Comparison of ENCODE assay signal across 29 mouse cellular contexts in genomic region chr14:8993421-8993820, GRCm38 (mm10).
A peak's percentile ranks its signal among the peaks of the same experiment; 100 is the strongest.
DNase-seq lines count a peak whose midpoint lies in the region; ATAC-seq and TF ChIP-seq lines count a peak whose summit lies in the region.
"Had no signal": no experiment of that assay in that cellular context is flagged by ENCODE, and none has a peak within 500 bp of the region (broad histone marks: within the 10 kb centered on the region; RNA-seq: fewer than 3 reads in every experiment).

No protein-coding gene starts in this region.

- no peaks in the 10 kb centered on the region for H3K9me3 ChIP-seq in neural tube, embryonic 12.5 days
- H3K9me3 ChIP-seq in neural tube, embryonic 13.5 days, result no peaks in the 10 kb centered on the region
- no peaks in the 10 kb centered on the region for H3K9me3 ChIP-seq in neural tube, embryonic 15.5 days (replicated peaks)
- no peaks in the 10 kb centered on the region for H3K9me3 ChIP-seq in liver, postnatal 0 days (ENCODE audit: low read length)
- H3K9me3 ChIP-seq: embryonic facial prominence, embryonic 13.5 days; embryonic facial prominence, embryonic 15.5 days; forebrain, embryonic 10.5 days; forebrain, embryonic 12.5 days; G1E had no signal

- no peak overlapping the region for H3K4me2 ChIP-seq in neural tube, embryonic 12.5 days (replicated peaks)
- H3K4me2 ChIP-seq in neural tube, embryonic 13.5 days, result no peak overlapping the region
- no peak overlapping the region for H3K4me2 ChIP-seq in neural tube, embryonic 15.5 days
- no peak overlapping the region for H3K4me2 ChIP-seq in liver, postnatal 0 days (ENCODE audit: low read depth, low read length)
- H3K4me2 ChIP-seq: embryonic facial prominence, embryonic 13.5 days; embryonic facial prominence, embryonic 15.5 days; forebrain, embryonic 12.5 days had no signal

- no peak overlapping the region for H3K27ac ChIP-seq in neural tube, embryonic 12.5 days
- peak overlapping the region; percentile 46 for H3K27ac ChIP-seq in neural tube, embryonic 13.5 days (replicated peaks)
- no peak overlapping the region for H3K27ac ChIP-seq in neural tube, embryonic 15.5 days (replicated peaks)
- no peak overlapping the region for H3K27ac ChIP-seq in liver, postnatal 0 days (ENCODE audit: low read depth)
- H3K27ac ChIP-seq: embryonic facial prominence, embryonic 13.5 days; embryonic facial prominence, embryonic 15.5 days; forebrain, embryonic 10.5 days; forebrain, embryonic 12.5 days had no signal

- TF ChIP-seq POLR2A in brain, embryonic 14.5 days (IDR thresholded peaks at IDR 0.05; ENCODE audit: borderline replicate concordance, extremely low read depth, insufficient read depth, insufficient read length, poor library complexity, severe bottlenecking), result no peak

- TF ChIP-seq EP300 in liver, postnatal 0 days (IDR thresholded peaks at IDR 0.05; ENCODE audit: low read depth), result no peak

- WGBS in neural tube, embryonic 12.5 days, result 20% methylated on average over 1 of the region's 1 CpGs
- 10% methylated on average over 1 of the region's 1 CpGs for WGBS in neural tube, embryonic 13.5 days
- WGBS in neural tube, embryonic 15.5 days, result 18% methylated on average over 1 of the region's 1 CpGs
- 79% methylated on average over 1 of the region's 1 CpGs for WGBS in liver, postnatal 0 days (ENCODE audit: insufficient replicate concordance)

- H3K36me3 ChIP-seq in neural tube, embryonic 12.5 days, result no peaks in the 10 kb centered on the region
- no peaks in the 10 kb centered on the region for H3K36me3 ChIP-seq in neural tube, embryonic 13.5 days
- no peaks in the 10 kb centered on the region for H3K36me3 ChIP-seq in neural tube, embryonic 15.5 days
- H3K36me3 ChIP-seq in liver, postnatal 0 days (replicated peaks; ENCODE audit: insufficient read depth, low read length), result no peaks in the 10 kb centered on the region
- H3K36me3 ChIP-seq: embryonic facial prominence, embryonic 13.5 days; embryonic facial prominence, embryonic 15.5 days; forebrain, embryonic 10.5 days; forebrain, embryonic 12.5 days; G1E had no signal

- ATAC-seq in neural tube, embryonic 12.5 days (ENCODE audit: low FRiP score, low read depth), result peak; percentile 50; the same call in 1 of the 2 replicates
- peak; percentile 84 for ATAC-seq in neural tube, embryonic 13.5 days (ENCODE audit: low read depth)
- ATAC-seq in neural tube, embryonic 15.5 days (ENCODE audit: low FRiP score), result peak; percentile 68
- no peak for ATAC-seq in liver, postnatal 0 days
- ATAC-seq in CD4-positive, CD25-positive, alpha-beta regulatory T cell, adult 4 months, result no peak
- ATAC-seq: activated CD4-positive, CD25-positive, alpha-beta regulatory T cell, adult 4 months; forebrain, embryonic 14.5 days; forebrain, embryonic 16.5 days; Patski had no signal

- H3K4me1 ChIP-seq in neural tube, embryonic 12.5 days, result no peaks in the 10 kb centered on the region
- peaks cover 9% of the 10 kb centered on the region; the same call in 1 of the 2 replicates for H3K4me1 ChIP-seq in neural tube, embryonic 13.5 days (replicated peaks)
- H3K4me1 ChIP-seq in neural tube, embryonic 15.5 days, result no peaks in the 10 kb centered on the region
- H3K4me1 ChIP-seq in liver, postnatal 0 days (ENCODE audit: insufficient read depth), result no peaks in the 10 kb centered on the region
- H3K4me1 ChIP-seq: embryonic facial prominence, embryonic 13.5 days; embryonic facial prominence, embryonic 15.5 days; forebrain, embryonic 10.5 days; forebrain, embryonic 12.5 days had no signal

- DNase-seq in neural tube, embryonic 10.5 days (ENCODE audit: extremely low spot score, low spot score), result no peak
- peak; percentile 5 for DNase-seq in brain, embryonic 14.5 days (ENCODE audit: low read depth)
- no peak for DNase-seq in liver, postnatal 0 days
- DNase-seq in T-cell, adult 2 months (ENCODE audit: low spot score), result no peak
- DNase-seq: adrenal gland, adult 8-10 months; adrenal gland, postnatal 14 days; adrenal gland, postnatal 36 days; cerebellum, adult 11 months; cerebellum, adult 18-20 months; cerebellum, adult 8-10 months; cerebellum, adult 9-11 months; cerebellum, postnatal 14 days; cerebellum, postnatal 36 days; embryo, embryonic 11 days had no signal

- no peak for TF ChIP-seq CTCF in brain, embryonic 14.5 days (IDR thresholded peaks at IDR 0.05; ENCODE audit: borderline replicate concordance, extremely low read depth, insufficient read depth, insufficient read length)
- TF ChIP-seq CTCF in liver, postnatal 0 days (IDR thresholded peaks at IDR 0.05; ENCODE audit: low read depth), result no peak

- no peak overlapping the region for H3K4me3 ChIP-seq in neural tube, embryonic 12.5 days
- H3K4me3 ChIP-seq in neural tube, embryonic 13.5 days, result no peak overlapping the region
- no peak overlapping the region for H3K4me3 ChIP-seq in neural tube, embryonic 15.5 days (replicated peaks)
- H3K4me3 ChIP-seq in liver, postnatal 0 days (ENCODE audit: low read depth, low read length), result no peak overlapping the region
- H3K4me3 ChIP-seq: embryonic facial prominence, embryonic 13.5 days; embryonic facial prominence, embryonic 15.5 days; erythroblast, embryonic 14.5 days; forebrain, embryonic 10.5 days; forebrain, embryonic 12.5 days had no signal

- H3K27me3 ChIP-seq in neural tube, embryonic 12.5 days (replicated peaks), result no peaks in the 10 kb centered on the region
- no peaks in the 10 kb centered on the region for H3K27me3 ChIP-seq in neural tube, embryonic 13.5 days
- no peaks in the 10 kb centered on the region for H3K27me3 ChIP-seq in neural tube, embryonic 15.5 days (replicated peaks)
- H3K27me3 ChIP-seq in liver, postnatal 0 days (ENCODE audit: insufficient read depth, low read length), result no peaks in the 10 kb centered on the region
- H3K27me3 ChIP-seq: CH12.LX; embryonic facial prominence, embryonic 13.5 days; embryonic facial prominence, embryonic 15.5 days; forebrain, embryonic 12.5 days; Patski had no signal

- H3K9ac ChIP-seq in neural tube, embryonic 12.5 days, result no peak overlapping the region
- H3K9ac ChIP-seq in neural tube, embryonic 13.5 days, result no peak overlapping the region
- H3K9ac ChIP-seq in neural tube, embryonic 15.5 days (replicated peaks), result no peak overlapping the region
- H3K9ac ChIP-seq in liver, postnatal 0 days (replicated peaks), result no peak overlapping the region
- H3K9ac ChIP-seq: embryonic facial prominence, embryonic 13.5 days; embryonic facial prominence, embryonic 15.5 days; forebrain, embryonic 12.5 days had no signal

Comparison
In these comparisons a context has a peak if more than half of its experiments do, and no peak if none do; other contexts are left out.
1. ATAC-seq: peak in neural tube, embryonic 12.5 days (single experiment), neural tube, embryonic 13.5 days (single experiment) and neural tube, embryonic 15.5 days (single experiment); none in liver, postnatal 0 days (single experiment) and CD4-positive, CD25-positive, alpha-beta regulatory T cell, adult 4 months (single experiment).